Mouse (Mus musculus): ENCODE measurements around the gene Alas2. TPM values are rescaled to one million over a fixed set of nuclear protein-coding genes. Genes with fewer than 3 reads are reported as not detected.

Alas2 gene
- polyA plus RNA-seq, 1 experiment from 2014 or later = 79.8 TPM

DNA sequence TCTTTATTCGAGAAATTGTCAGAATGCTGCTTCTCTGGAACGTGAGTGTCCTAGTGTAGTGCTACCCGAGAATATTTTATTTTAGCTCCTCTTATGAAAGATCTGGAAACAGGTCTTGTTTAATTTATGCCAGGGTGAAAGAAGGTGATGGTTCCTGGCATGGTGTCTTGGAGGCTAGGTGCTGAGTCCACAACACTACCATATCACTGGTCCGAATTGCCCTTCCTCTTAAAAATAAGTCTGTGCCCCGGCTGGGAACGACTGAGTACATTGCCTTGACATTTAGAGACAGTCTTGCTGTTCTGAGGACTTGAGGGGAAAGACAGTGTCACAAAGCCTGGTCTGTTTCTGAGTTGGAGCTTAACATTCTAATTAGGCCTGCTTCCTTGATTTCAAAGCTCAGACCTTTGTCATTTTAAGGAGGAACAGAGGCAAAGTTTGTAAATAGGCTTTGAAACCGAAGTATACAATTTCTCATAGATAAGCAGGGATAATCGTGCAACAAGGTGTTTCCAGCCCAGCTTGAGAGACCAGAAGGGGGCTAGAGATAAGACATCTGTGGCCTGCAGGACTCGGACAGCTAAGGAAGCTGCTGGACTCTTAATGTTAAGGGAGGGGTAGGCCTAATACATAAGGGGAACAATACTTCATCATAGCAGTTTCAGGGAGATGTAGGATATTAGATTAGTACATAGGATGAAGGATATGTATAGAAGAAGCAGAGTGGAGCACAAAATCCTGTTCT is 48.0 kb downstream of the Alas2 start:
- ATAC-seq = no peak
- H3K4me3 ChIP-seq (ENCODE audit: low read length) = no peak overlapping the region
- WGBS = 77% methylated on average over 9 of the region's 9 CpGs
- H3K27ac ChIP-seq (ENCODE audit: low read length) = no peak overlapping the region
- no peaks in the 10 kb centered on the region for H3K9me3 ChIP-seq (ENCODE audit: control insufficient read depth, low read length)
- no peak overlapping the region for H3K9ac ChIP-seq (ENCODE audit: low read depth, low read length)
- no peak overlapping the region for H3K4me2 ChIP-seq (ENCODE audit: low read depth, low read length)
- no peaks in the 10 kb centered on the region for H3K27me3 ChIP-seq (replicated peaks; ENCODE audit: control insufficient read depth, insufficient read depth, low read length)
- no peaks in the 10 kb centered on the region for H3K36me3 ChIP-seq (ENCODE audit: control insufficient read depth, insufficient read depth, low read length)
- H3K4me1 ChIP-seq (ENCODE audit: control insufficient read depth, insufficient read depth, low read length) = no peaks in the 10 kb centered on the region

DNA sequence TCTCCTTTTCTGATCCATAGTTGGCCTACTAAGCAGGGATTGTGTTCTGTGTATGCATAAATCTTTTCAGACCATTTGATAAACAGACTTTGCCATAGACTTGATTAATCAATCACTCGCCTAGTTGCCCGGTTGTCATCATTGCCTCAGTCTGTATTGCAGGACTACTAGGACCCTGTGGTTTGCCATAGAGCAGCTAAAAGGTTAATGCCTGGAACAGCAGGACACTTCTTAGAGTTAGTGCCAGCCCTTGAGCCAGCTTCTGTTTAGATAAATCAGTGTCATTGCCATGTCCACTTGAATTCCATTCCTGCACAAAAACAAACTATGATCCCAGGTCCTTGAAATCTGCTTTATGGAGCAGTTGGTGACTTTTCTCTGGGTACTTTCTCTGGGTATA is 51.7 kb downstream of the Alas2 start:
- H3K4me3 ChIP-seq (ENCODE audit: low read length) = no peak overlapping the region
- no peaks in the 10 kb centered on the region for H3K36me3 ChIP-seq (ENCODE audit: control insufficient read depth, insufficient read depth, low read length)
- H3K9ac ChIP-seq (ENCODE audit: low read depth, low read length) = no peak overlapping the region
- H3K4me1 ChIP-seq (ENCODE audit: control insufficient read depth, insufficient read depth, low read length) = no peaks in the 10 kb centered on the region
- H3K4me2 ChIP-seq (ENCODE audit: low read depth, low read length) = no peak overlapping the region
- ATAC-seq = no peak
- H3K27me3 ChIP-seq (replicated peaks; ENCODE audit: control insufficient read depth, insufficient read depth, low read length) = no peaks in the 10 kb centered on the region
- H3K9me3 ChIP-seq (ENCODE audit: control insufficient read depth, low read length) = no peaks in the 10 kb centered on the region
- 77% methylated on average over 2 of the region's 2 CpGs for WGBS
- H3K27ac ChIP-seq (ENCODE audit: low read length) = no peak overlapping the region

Small RNAs within 50 kb of the gene (microRNA-seq; reads per million reads assigned to microRNA genes)
- not detected for gene Mir3620

Other genes starting within 250 kb of the Alas2 start
- 23.2 and 25.8 TPM in 2 replicates for gene Tmem29, start 88.2 kb upstream of the Alas2 start, polyA plus RNA-seq (2015; fragmentation: Nextera tagmentation; extraction: Ambion mirVana)
- gene Pfkfb1, start 40.9 kb downstream of the Alas2 start, polyA plus RNA-seq (2015; fragmentation: Nextera tagmentation; extraction: Ambion mirVana) = 6.0 and 7.3 TPM in 2 replicates
- gene Apex2, start 42.5 kb downstream of the Alas2 start, polyA plus RNA-seq (2015; fragmentation: Nextera tagmentation; extraction: Ambion mirVana) = 13.9 and 14.8 TPM in 2 replicates
- 9.0 and 9.9 TPM in 2 replicates for gene Tro, start 110.2 kb downstream of the Alas2 start, polyA plus RNA-seq (2015; fragmentation: Nextera tagmentation; extraction: Ambion mirVana)